Mouse (Mus musculus): ENCODE measurements around the gene Tanc1. TPM values are rescaled to one million over a fixed set of nuclear protein-coding genes. Genes with fewer than 3 reads are reported as not detected.
"Not testable (repeated sequence)": the region's sequence is repeated elsewhere in the genome, so short reads cannot be mapped to it uniquely, and the experiment has no call there.

The Tanc1 gene
- polyA plus RNA-seq, 1 experiment from 2014 or later, result 14.4 TPM

GRCm38 (mm10) chr2:59838825-59839224 lies 227.0 kb downstream of the Tanc1 start:
- Histone ChIP-seq H3K4me3 (ENCODE audit: low read depth, low read length) (no peak overlapping the region), H3K27ac (ENCODE audit: low read depth, low read length) (no peak overlapping the region), H3K36me3 (ENCODE audit: control insufficient read depth, insufficient read depth, low read length) (peaks cover 17% of the 10 kb centered on the region), H3K27me3 (ENCODE audit: control insufficient read depth, insufficient read depth, low read length) (no peaks in the 10 kb centered on the region), H3K9ac (ENCODE audit: low read length) (no peak overlapping the region), H3K9me3 (ENCODE audit: control insufficient read depth, low read length) (no peaks in the 10 kb centered on the region), H3K4me2 (ENCODE audit: low read depth) (no peak overlapping the region), H3K4me1 (ENCODE audit: control insufficient read depth, insufficient read depth, low read length) (no peaks in the 10 kb centered on the region)
- DNase-seq (ENCODE audit: low spot score), result no peak
- 90% methylated on average over 8 of the region's 8 CpGs for WGBS
- no peak for ATAC-seq (ENCODE audit: insufficient read depth, low FRiP score, low TSS enrichment)

GRCm38 (mm10) chr2:59839755-59840154 lies 227.9 kb downstream of the Tanc1 start:
- Histone ChIP-seq H3K9ac (ENCODE audit: low read length) (no peak overlapping the region), H3K4me1 (ENCODE audit: control insufficient read depth, insufficient read depth, low read length) (no peaks in the 10 kb centered on the region), H3K27me3 (ENCODE audit: control insufficient read depth, insufficient read depth, low read length) (no peaks in the 10 kb centered on the region), H3K4me2 (ENCODE audit: low read depth) (no peak overlapping the region), H3K27ac (ENCODE audit: low read depth, low read length) (no peak overlapping the region), H3K4me3 (ENCODE audit: low read depth, low read length) (no peak overlapping the region), H3K9me3 (ENCODE audit: control insufficient read depth, low read length) (no peaks in the 10 kb centered on the region), H3K36me3 (ENCODE audit: control insufficient read depth, insufficient read depth, low read length) (peaks cover 17% of the 10 kb centered on the region)
- 79% methylated on average over 2 of the region's 2 CpGs for WGBS
- ATAC-seq (ENCODE audit: insufficient read depth, low FRiP score, low TSS enrichment) (no peak), DNase-seq (ENCODE audit: low spot score) (no peak)

- no peak overlapping the region for H3K4me2 ChIP-seq (ENCODE audit: low read depth)
- no peaks in the 10 kb centered on the region for H3K27me3 ChIP-seq (ENCODE audit: control insufficient read depth, insufficient read depth, low read length)
- WGBS, result 60% methylated on average over 4 of the region's 4 CpGs
- no peak overlapping the region for H3K4me3 ChIP-seq (ENCODE audit: low read depth, low read length)
- H3K9me3 ChIP-seq (ENCODE audit: control insufficient read depth, low read length), result no peaks in the 10 kb centered on the region
- DNase-seq (ENCODE audit: low spot score), result no peak
- no peak overlapping the region for H3K9ac ChIP-seq (ENCODE audit: low read length)
- no peak for ATAC-seq (ENCODE audit: insufficient read depth, low FRiP score, low TSS enrichment)
- H3K4me1 ChIP-seq (ENCODE audit: control insufficient read depth, insufficient read depth, low read length), result no peaks in the 10 kb centered on the region
- H3K36me3 ChIP-seq (ENCODE audit: control insufficient read depth, insufficient read depth, low read length), result peaks cover 17% of the 10 kb centered on the region
- H3K27ac ChIP-seq (ENCODE audit: low read depth, low read length), result no peak overlapping the region
These were observed 228.3 kb downstream of the Tanc1 start for GRCm38 (mm10) chr2:59840191-59840590.

- H3K4me1 ChIP-seq (ENCODE audit: control insufficient read depth, insufficient read depth, low read length), result no peaks in the 10 kb centered on the region
- H3K4me3 ChIP-seq (ENCODE audit: low read depth, low read length), result no peak overlapping the region
- H3K9me3 ChIP-seq (ENCODE audit: control insufficient read depth, low read length), result no peaks in the 10 kb centered on the region
- no peak overlapping the region for H3K9ac ChIP-seq (ENCODE audit: low read length)
- ATAC-seq (ENCODE audit: insufficient read depth, low FRiP score, low TSS enrichment), result no peak
- no peak overlapping the region for H3K27ac ChIP-seq (ENCODE audit: low read depth, low read length)
- no peak overlapping the region for H3K4me2 ChIP-seq (ENCODE audit: low read depth)
- H3K27me3 ChIP-seq (ENCODE audit: control insufficient read depth, insufficient read depth, low read length), result no peaks in the 10 kb centered on the region
- 66% methylated on average over 10 of the region's 12 CpGs for WGBS
- no peak for DNase-seq (ENCODE audit: low spot score)
- peaks cover 17% of the 10 kb centered on the region for H3K36me3 ChIP-seq (ENCODE audit: control insufficient read depth, insufficient read depth, low read length)
These were observed 229.5 kb downstream of the Tanc1 start for GRCm38 (mm10) chr2:59841189-59841939.

- DNase-seq (ENCODE audit: low spot score) (no peak), ATAC-seq (ENCODE audit: insufficient read depth, low FRiP score, low TSS enrichment) (no peak)
- WGBS, result 84% methylated on average over 11 of the region's 11 CpGs
- no peak overlapping the region for H3K4me2 ChIP-seq (ENCODE audit: low read depth)
- H3K27me3 ChIP-seq (ENCODE audit: control insufficient read depth, insufficient read depth, low read length), result no peaks in the 10 kb centered on the region
- no peak overlapping the region for H3K9ac ChIP-seq (ENCODE audit: low read length)
- H3K27ac ChIP-seq (ENCODE audit: low read depth, low read length), result no peak overlapping the region
- H3K4me3 ChIP-seq (ENCODE audit: low read depth, low read length), result no peak overlapping the region
- peaks cover 17% of the 10 kb centered on the region for H3K36me3 ChIP-seq (ENCODE audit: control insufficient read depth, insufficient read depth, low read length)
- H3K9me3 ChIP-seq (ENCODE audit: control insufficient read depth, low read length), result no peaks in the 10 kb centered on the region
- H3K4me1 ChIP-seq (ENCODE audit: control insufficient read depth, insufficient read depth, low read length), result no peaks in the 10 kb centered on the region
These were observed 230.1 kb downstream of the Tanc1 start for GRCm38 (mm10) chr2:59841944-59842343.

- Histone ChIP-seq H3K4me3 (ENCODE audit: low read depth, low read length) (no peak overlapping the region), H3K36me3 (ENCODE audit: control insufficient read depth, insufficient read depth, low read length) (peaks cover 16% of the 10 kb centered on the region; the same call in 1 of the 2 replicates), H3K27me3 (ENCODE audit: control insufficient read depth, insufficient read depth, low read length) (no peaks in the 10 kb centered on the region), H3K9ac (ENCODE audit: low read length) (no peak overlapping the region), H3K9me3 (ENCODE audit: control insufficient read depth, low read length) (no peaks in the 10 kb centered on the region), H3K4me2 (ENCODE audit: low read depth) (no peak overlapping the region), H3K27ac (ENCODE audit: low read depth, low read length) (no peak overlapping the region), H3K4me1 (ENCODE audit: control insufficient read depth, insufficient read depth, low read length) (no peaks in the 10 kb centered on the region)
- ATAC-seq (ENCODE audit: insufficient read depth, low FRiP score, low TSS enrichment), result no peak
- DNase-seq (ENCODE audit: low spot score), result no peak
- WGBS, result 85% methylated on average over 6 of the region's 6 CpGs
These were observed 230.7 kb downstream of the Tanc1 start for GRCm38 (mm10) chr2:59842556-59843008.

- H3K36me3 ChIP-seq (ENCODE audit: control insufficient read depth, insufficient read depth, low read length), result peaks cover 13% of the 10 kb centered on the region; the same call in 1 of the 2 replicates
- WGBS, result 89% methylated on average over 21 of the region's 21 CpGs
- no peaks in the 10 kb centered on the region for H3K9me3 ChIP-seq (ENCODE audit: control insufficient read depth, low read length)
- no peak for DNase-seq (ENCODE audit: low spot score)
- H3K4me2 ChIP-seq (ENCODE audit: low read depth), result no peak overlapping the region
- H3K4me3 ChIP-seq (ENCODE audit: low read depth, low read length), result no peak overlapping the region
- H3K4me1 ChIP-seq (ENCODE audit: control insufficient read depth, insufficient read depth, low read length), result no peaks in the 10 kb centered on the region
- H3K27ac ChIP-seq (ENCODE audit: low read depth, low read length), result no peak overlapping the region
- no peaks in the 10 kb centered on the region for H3K27me3 ChIP-seq (ENCODE audit: control insufficient read depth, insufficient read depth, low read length)
- H3K9ac ChIP-seq (ENCODE audit: low read length), result no peak overlapping the region
- ATAC-seq (ENCODE audit: insufficient read depth, low FRiP score, low TSS enrichment), result no peak
These were observed 231.3 kb downstream of the Tanc1 start for GRCm38 (mm10) chr2:59843156-59843555.

- no peak overlapping the region for H3K9ac ChIP-seq (ENCODE audit: low read length)
- no peak overlapping the region for H3K4me2 ChIP-seq (ENCODE audit: low read depth)
- H3K4me3 ChIP-seq (ENCODE audit: low read depth, low read length), result no peak overlapping the region
- peaks cover 13% of the 10 kb centered on the region; the same call in 1 of the 2 replicates for H3K36me3 ChIP-seq (ENCODE audit: control insufficient read depth, insufficient read depth, low read length)
- H3K4me1 ChIP-seq (ENCODE audit: control insufficient read depth, insufficient read depth, low read length), result no peaks in the 10 kb centered on the region
- no peak overlapping the region for H3K27ac ChIP-seq (ENCODE audit: low read depth, low read length)
- ATAC-seq (ENCODE audit: insufficient read depth, low FRiP score, low TSS enrichment) (no peak), DNase-seq (ENCODE audit: low spot score) (no peak)
- no peaks in the 10 kb centered on the region for H3K9me3 ChIP-seq (ENCODE audit: control insufficient read depth, low read length)
- H3K27me3 ChIP-seq (ENCODE audit: control insufficient read depth, insufficient read depth, low read length), result no peaks in the 10 kb centered on the region
- WGBS, result 96% methylated on average over 6 of the region's 6 CpGs
These were observed 232.0 kb downstream of the Tanc1 start for GRCm38 (mm10) chr2:59843848-59844247.

GRCm38 (mm10) chr2:59851885-59852284 lies 240.0 kb downstream of the Tanc1 start:
- not testable (repeated sequence) for ATAC-seq (ENCODE audit: insufficient read depth, low FRiP score, low TSS enrichment); H3K27me3 ChIP-seq (ENCODE audit: control insufficient read depth, insufficient read depth, low read length); H3K36me3 ChIP-seq (ENCODE audit: control insufficient read depth, insufficient read depth, low read length); DNase-seq (ENCODE audit: low spot score); H3K4me3 ChIP-seq (ENCODE audit: low read depth, low read length); H3K27ac ChIP-seq (ENCODE audit: low read depth, low read length); H3K4me1 ChIP-seq (ENCODE audit: control insufficient read depth, insufficient read depth, low read length); H3K9ac ChIP-seq (ENCODE audit: low read length); H3K9me3 ChIP-seq (ENCODE audit: control insufficient read depth, low read length); H3K4me2 ChIP-seq (ENCODE audit: low read depth)
- 93% methylated on average over 3 of the region's 5 CpGs for WGBS

All from neural tube, embryonic 11.5 days (tissue).